Mouse (Mus musculus) heart, embryonic 13.5 days (tissue): Measurements from ENCODE around the gene Zfp618. TPM values are rescaled to one million over a fixed set of nuclear protein-coding genes. Genes with fewer than 3 reads are reported as not detected.

Source experiments
- ATAC-seq: fragments of 200-750 bp; cut with Nextera tagmentation; 2 replicates; pipeline ENCODE4 v1.8.0; 2017; ENCODE audit warnings: moderate TSS enrichment; ENCODE audit not compliant: insufficient number of reproducible peaks, low FRiP score, low TSS enrichment; ENCODE audit errors: extremely low read depth
- H3K27ac ChIP-seq: fragments of 300-500 bp; sonication (generic); replicated peaks from 2 replicates; pipeline ENCODE4 v1.5.1; 2015; ENCODE audit warnings: moderate library complexity, mild to moderate bottlenecking, inconsistent platforms
- H3K27me3 ChIP-seq: fragments of 300-500 bp; sonication (generic); replicated peaks from 2 replicates; pipeline ENCODE4 v1.6.1; 2015; ENCODE audit warnings: mild to moderate bottlenecking, inconsistent platforms
- H3K36me3 ChIP-seq: fragments of 300-500 bp; sonication (generic); 2 replicates; pipeline ENCODE4 v1.6.1; 2015; ENCODE audit warnings: mild to moderate bottlenecking, inconsistent platforms
- H3K4me1 ChIP-seq: fragments of 300-500 bp; sonication (generic); 2 replicates; pipeline ENCODE4 v1.6.1; 2015; ENCODE audit warnings: inconsistent platforms
- H3K4me2 ChIP-seq: fragments of 300-500 bp; sonication (generic); 2 replicates; pipeline ENCODE4 v1.6.1; 2015; ENCODE audit warnings: inconsistent platforms, mild to moderate bottlenecking, moderate library complexity
- H3K4me3 ChIP-seq: fragments of 300-500 bp; sonication (generic); 2 replicates; pipeline ENCODE4 v1.5.1; 2015; ENCODE audit warnings: moderate library complexity, mild to moderate bottlenecking, inconsistent platforms
- H3K9ac ChIP-seq: fragments of 300-500 bp; sonication (generic); 2 replicates; pipeline ENCODE4 v1.6.1; 2015; ENCODE audit warnings: inconsistent platforms, mild to moderate bottlenecking, moderate library complexity
- H3K9me3 ChIP-seq: fragments of 300-500 bp; sonication (generic); 2 replicates; pipeline ENCODE4 v1.6.1; 2016; ENCODE audit warnings: inconsistent platforms
- WGBS: fragments of 180-500 bp; shearing (Covaris S2); methylation state at CpG from one replicate; pipeline ENCODE4 v1.1.7; 2015; ENCODE audit warnings: mixed read lengths; 5-methylcytosine and 5-hydroxymethylcytosine counted together
- polyA plus RNA-seq: library from polyadenylated mRNA; unstranded; fragments of >200 nt; fragmentation: Nextera tagmentation; extraction: Ambion mirVana; gene quantifications from 2 replicates; pipeline ENCODE4 v1.2.1, GENCODE M21; 2015

Zfp618 gene
- polyA plus RNA-seq, 1 experiment from 2014 or later = 11.8 TPM

- Histone ChIP-seq H3K27ac (no peak overlapping the region), H3K4me3 (no peak overlapping the region), H3K36me3 (0 out of 2 replicates have a peak, but pooled peaks cover 3% of the 10 kb centered on the region), H3K9me3 (peaks cover 8% of the 10 kb centered on the region; the same call in 1 of the 2 replicates), H3K4me2 (no peak overlapping the region), H3K27me3 (no peaks in the 10 kb centered on the region), H3K9ac (no peak overlapping the region), H3K4me1 (peaks cover 8% of the 10 kb centered on the region)
- no peak for ATAC-seq
- 86% methylated on average over 10 of the region's 10 CpGs for WGBS
These were observed 53.2 kb downstream of the Zfp618 start for GRCm38 (mm10) chr4:63018616-63019015.

- ATAC-seq = peak; percentile 37; the same call in 1 of the 2 replicates
- no peak overlapping the region for H3K4me2 ChIP-seq
- H3K27me3 ChIP-seq = no peaks in the 10 kb centered on the region
- 83% methylated on average over 4 of the region's 4 CpGs for WGBS
- peaks cover 8% of the 10 kb centered on the region for H3K4me1 ChIP-seq
- H3K9ac ChIP-seq = no peak overlapping the region
- H3K9me3 ChIP-seq = peaks cover 3% of the 10 kb centered on the region; the same call in 1 of the 2 replicates
- 0 out of 2 replicates have a peak, but pooled peaks cover 3% of the 10 kb centered on the region for H3K36me3 ChIP-seq
- H3K4me3 ChIP-seq = no peak overlapping the region
- no peak overlapping the region for H3K27ac ChIP-seq
These were observed 54.1 kb downstream of the Zfp618 start for GRCm38 (mm10) chr4:63019428-63019858.

GRCm38 (mm10) chr4:63021034-63021700 lies 55.8 kb downstream of the Zfp618 start:
- Histone ChIP-seq H3K27me3 (no peaks in the 10 kb centered on the region), H3K9ac (no peak overlapping the region), H3K36me3 (0 out of 2 replicates have a peak, but pooled peaks cover 3% of the 10 kb centered on the region), H3K4me2 (no peak overlapping the region), H3K9me3 (no peaks in the 10 kb centered on the region), H3K27ac (peak overlapping the region; percentile 6), H3K4me1 (peaks cover 8% of the 10 kb centered on the region), H3K4me3 (no peak overlapping the region)
- WGBS = 48% methylated on average over 6 of the region's 6 CpGs
- no peak for ATAC-seq

- H3K27me3 ChIP-seq = no peaks in the 10 kb centered on the region
- ATAC-seq = no peak
- H3K4me3 ChIP-seq = no peak overlapping the region
- no peak overlapping the region for H3K9ac ChIP-seq
- no peak overlapping the region for H3K4me2 ChIP-seq
- no peaks in the 10 kb centered on the region for H3K9me3 ChIP-seq
- peaks cover 16% of the 10 kb centered on the region for H3K4me1 ChIP-seq
- H3K36me3 ChIP-seq = 0 out of 2 replicates have a peak, but pooled peaks cover 3% of the 10 kb centered on the region
- WGBS = 85% methylated on average over 7 of the region's 7 CpGs
- H3K27ac ChIP-seq = no peak overlapping the region
These were observed 58.1 kb downstream of the Zfp618 start for GRCm38 (mm10) chr4:63023465-63023864.

- 85% methylated on average over 7 of the region's 7 CpGs for WGBS
- Histone ChIP-seq H3K9me3 (no peaks in the 10 kb centered on the region), H3K4me1 (peaks cover 18% of the 10 kb centered on the region), H3K36me3 (0 out of 2 replicates have a peak, but pooled peaks cover 3% of the 10 kb centered on the region), H3K9ac (no peak overlapping the region), H3K27ac (no peak overlapping the region), H3K4me3 (no peak overlapping the region), H3K4me2 (no peak overlapping the region), H3K27me3 (no peaks in the 10 kb centered on the region)
- no peak for ATAC-seq
These were observed 58.7 kb downstream of the Zfp618 start for GRCm38 (mm10) chr4:63024098-63024497.

GRCm38 (mm10) chr4:63024734-63025256 lies 59.4 kb downstream of the Zfp618 start:
- no peaks in the 10 kb centered on the region for H3K27me3 ChIP-seq
- no peaks in the 10 kb centered on the region for H3K9me3 ChIP-seq
- H3K4me2 ChIP-seq = no peak overlapping the region
- H3K4me3 ChIP-seq = no peak overlapping the region
- no peak overlapping the region for H3K9ac ChIP-seq
- H3K36me3 ChIP-seq = 0 out of 2 replicates have a peak, but pooled peaks cover 3% of the 10 kb centered on the region
- peaks cover 18% of the 10 kb centered on the region for H3K4me1 ChIP-seq
- no peak for ATAC-seq
- 64% methylated on average over 9 of the region's 9 CpGs for whole genome bisulfite sequencing
- H3K27ac ChIP-seq = no peak overlapping the region

- H3K4me2 ChIP-seq = no peak overlapping the region
- H3K27ac ChIP-seq = no peak overlapping the region
- H3K9me3 ChIP-seq = no peaks in the 10 kb centered on the region
- no peak for ATAC-seq
- H3K4me1 ChIP-seq = peaks cover 18% of the 10 kb centered on the region
- no peak overlapping the region for H3K4me3 ChIP-seq
- 84% methylated on average over 9 of the region's 9 CpGs for WGBS
- no peaks in the 10 kb centered on the region for H3K27me3 ChIP-seq
- H3K9ac ChIP-seq = no peak overlapping the region
- H3K36me3 ChIP-seq = 0 out of 2 replicates have a peak, but pooled peaks cover 3% of the 10 kb centered on the region
These were observed 59.9 kb downstream of the Zfp618 start for GRCm38 (mm10) chr4:63025306-63025705.

- no peaks in the 10 kb centered on the region for H3K9me3 ChIP-seq
- no peak overlapping the region for H3K27ac ChIP-seq
- no peak overlapping the region for H3K4me3 ChIP-seq
- WGBS = 82% methylated on average over 3 of the region's 3 CpGs
- H3K4me2 ChIP-seq = no peak overlapping the region
- ATAC-seq = no peak
- H3K27me3 ChIP-seq = no peaks in the 10 kb centered on the region
- 0 out of 2 replicates have a peak, but pooled peaks cover 3% of the 10 kb centered on the region for H3K36me3 ChIP-seq
- no peak overlapping the region for H3K9ac ChIP-seq
- peaks cover 13% of the 10 kb centered on the region for H3K4me1 ChIP-seq
These were observed 60.9 kb downstream of the Zfp618 start for GRCm38 (mm10) chr4:63026286-63026685.

GRCm38 (mm10) chr4:63027451-63027850 lies 62.1 kb downstream of the Zfp618 start:
- Histone ChIP-seq H3K4me3 (no peak overlapping the region), H3K4me1 (peaks cover 10% of the 10 kb centered on the region), H3K27me3 (no peaks in the 10 kb centered on the region), H3K27ac (no peak overlapping the region), H3K4me2 (no peak overlapping the region), H3K9me3 (no peaks in the 10 kb centered on the region), H3K36me3 (0 out of 2 replicates have a peak, but pooled peaks cover 3% of the 10 kb centered on the region), H3K9ac (no peak overlapping the region)
- no peak for ATAC-seq

- Histone ChIP-seq H3K27ac (no peak overlapping the region), H3K36me3 (no peaks in the 10 kb centered on the region), H3K4me3 (no peak overlapping the region), H3K9me3 (no peaks in the 10 kb centered on the region), H3K4me1 (peaks cover 16% of the 10 kb centered on the region), H3K27me3 (no peaks in the 10 kb centered on the region), H3K9ac (no peak overlapping the region), H3K4me2 (no peak overlapping the region)
- WGBS = 75% methylated on average over 5 of the region's 5 CpGs
- ATAC-seq = no peak
These were observed 64.8 kb downstream of the Zfp618 start for GRCm38 (mm10) chr4:63030157-63030556.

GRCm38 (mm10) chr4:63031240-63031639 lies 65.9 kb downstream of the Zfp618 start:
- 82% methylated on average over 4 of the region's 4 CpGs for WGBS
- H3K9ac ChIP-seq = no peak overlapping the region
- no peaks in the 10 kb centered on the region for H3K27me3 ChIP-seq
- no peak overlapping the region for H3K4me3 ChIP-seq
- H3K4me1 ChIP-seq = peaks cover 16% of the 10 kb centered on the region
- no peak overlapping the region for H3K4me2 ChIP-seq
- H3K27ac ChIP-seq = no peak overlapping the region
- ATAC-seq = no peak
- H3K36me3 ChIP-seq = no peaks in the 10 kb centered on the region
- no peaks in the 10 kb centered on the region for H3K9me3 ChIP-seq

GRCm38 (mm10) chr4:63032581-63033006 lies 67.2 kb downstream of the Zfp618 start:
- H3K9ac ChIP-seq = no peak overlapping the region
- no peaks in the 10 kb centered on the region for H3K9me3 ChIP-seq
- H3K4me1 ChIP-seq = peaks cover 15% of the 10 kb centered on the region
- no peak overlapping the region for H3K4me3 ChIP-seq
- no peak overlapping the region for H3K4me2 ChIP-seq
- no peak overlapping the region for H3K27ac ChIP-seq
- WGBS = 77% methylated on average over 9 of the region's 9 CpGs
- H3K27me3 ChIP-seq = no peaks in the 10 kb centered on the region
- H3K36me3 ChIP-seq = no peaks in the 10 kb centered on the region
- no peak for ATAC-seq
